Mouse (Mus musculus) thymus, adult 2 months (tissue): ENCODE results near the gene Lrsam1.

Source experiments
- CTCF ChIP-seq: fragments of 200-500 bp; IDR thresholded peaks from 2 replicates; pipeline ENCODE4 v1.5.1; 2012; ENCODE audit warnings: mild to moderate bottlenecking, control low read depth, low read length, moderate library complexity, borderline replicate concordance; ENCODE audit not compliant: control insufficient read depth, poor library complexity, insufficient read depth; ENCODE audit errors: extremely low read depth
- POLR2A ChIP-seq: fragments of 200-500 bp; IDR thresholded peaks from 2 replicates; pipeline ENCODE4 v1.6.1; 2012; ENCODE audit warnings: mild to moderate bottlenecking, low read length, control low read depth, moderate library complexity; ENCODE audit not compliant: control insufficient read depth, poor library complexity, insufficient read depth; ENCODE audit errors: extremely low read depth

GRCm38 (mm10) chr2:32876490-32877302 lies 84.7 kb downstream of the Lrsam1 start:
- TF ChIP-seq POLR2A, result no peak
- no peak for TF ChIP-seq CTCF
